Mouse (Mus musculus): ENCODE measurements around the gene 2310033P09Rik. TPM values are rescaled to one million over a fixed set of nuclear protein-coding genes. Genes with fewer than 3 reads are reported as not detected.

Gene 2310033P09Rik
- 35.3 TPM for total RNA-seq (2023)

GRCm38 (mm10) chr11:59208153-59208831 is at the start of gene 2310033P09Rik:
TSS of gene 2310033P09Rik (plus strand) at chr11:59208321.

GRCm38 (mm10) chr11:59163255-59164236 is 44.6 kb upstream of the 2310033P09Rik start, which contains the start of gene Iba57:
TSS of gene Iba57 (minus strand) at chr11:59163739.

GRCm38 (mm10) chr11:59182864-59183331 is 25.2 kb upstream of the 2310033P09Rik start, which contains the start of gene Gjc2:
TSS of gene Gjc2 (minus strand) at chr11:59183213.

GRCm38 (mm10) chr11:59192059-59192386 is 16.1 kb upstream of the 2310033P09Rik start, which contains the start of gene Guk1:
TSS of gene Guk1 (minus strand) at chr11:59192212.

GRCm38 (mm10) chr11:59202081-59202995 is 5.8 kb upstream of the 2310033P09Rik start, which contains the start of gene Mrpl55:
TSS of gene Mrpl55 (plus strand) at chr11:59202486.

GRCm38 (mm10) chr11:59228122-59228953 is 20.2 kb downstream of the 2310033P09Rik start, which contains the start of gene Arf1:
TSS of gene Arf1 (minus strand) at chr11:59228270.

Other genes with a start within 250 kb of the 2310033P09Rik start
- gene Trim11, start 230.2 kb upstream of the 2310033P09Rik start, total RNA-seq (2023) = 68.5 TPM
- 0.24 TPM for gene Obscn, start 71.9 kb upstream of the 2310033P09Rik start, total RNA-seq (2023)
- 40.9 TPM for gene Iba57, start 44.6 kb upstream of the 2310033P09Rik start, total RNA-seq (2023)
- gene Gjc2, start 25.1 kb upstream of the 2310033P09Rik start, total RNA-seq (2023) = 0.44 TPM
- 36.6 TPM for gene Guk1, start 16.1 kb upstream of the 2310033P09Rik start, total RNA-seq (2023)
- gene Mrpl55, start 5.8 kb upstream of the 2310033P09Rik start, total RNA-seq (2023) = 14.4 TPM
- 232 TPM for gene Arf1, start 19.9 kb downstream of the 2310033P09Rik start, total RNA-seq (2023)
- not detected for gene Wnt3a, start 82.4 kb downstream of the 2310033P09Rik start, total RNA-seq (2023)
- not detected for gene Wnt9a, start 98.6 kb downstream of the 2310033P09Rik start, total RNA-seq (2023)
- gene Prss38, start 167.3 kb downstream of the 2310033P09Rik start, total RNA-seq (2023) = not detected
- gene Jmjd4, start 241.7 kb downstream of the 2310033P09Rik start, total RNA-seq (2023) = 9.5 TPM
- 24.4 TPM for gene Snap47, start 242.9 kb downstream of the 2310033P09Rik start, total RNA-seq (2023)

All from CD4-positive naive resting alpha-beta T cell, adult 57 days (primary cell).